Mouse (Mus musculus): ENCODE measurements around the gene Gpc6.

Gpc6 gene

DNA sequence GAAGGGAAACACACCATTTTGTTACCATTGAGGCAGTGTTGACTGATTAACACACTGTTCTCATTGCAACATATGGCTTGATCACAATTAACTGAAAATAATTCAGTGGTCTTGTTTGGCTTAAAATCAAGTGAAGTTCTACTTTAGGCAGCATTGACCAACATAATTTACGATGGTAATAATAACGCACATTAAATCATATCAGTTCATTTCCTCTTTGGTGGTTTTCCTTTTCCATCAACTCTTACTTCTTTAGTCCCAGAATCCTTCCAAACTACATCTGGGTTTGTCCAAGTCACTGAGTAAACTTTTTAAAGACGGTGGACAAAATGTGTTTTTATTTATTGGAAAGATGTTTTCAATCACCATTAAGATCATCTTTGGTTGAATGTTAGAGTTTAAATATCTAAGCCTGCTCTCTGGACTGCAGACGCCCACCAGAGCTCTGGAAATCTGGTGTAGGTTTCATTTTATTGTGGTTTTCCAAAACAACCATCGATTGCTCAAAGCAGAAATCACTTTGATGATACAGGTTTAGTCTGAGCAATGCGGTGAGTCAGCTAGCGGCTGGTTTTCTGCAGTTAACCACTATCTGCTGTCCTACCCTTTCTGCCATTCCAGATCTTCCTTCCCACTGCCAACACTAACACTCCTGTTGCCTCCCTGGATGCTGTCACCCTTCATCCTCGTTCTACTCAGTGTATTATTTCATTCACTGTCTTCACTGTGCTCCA is 314.7 kb downstream of the Gpc6 start:
- no peak for DNase-seq (ENCODE audit: low read depth)

DNA sequence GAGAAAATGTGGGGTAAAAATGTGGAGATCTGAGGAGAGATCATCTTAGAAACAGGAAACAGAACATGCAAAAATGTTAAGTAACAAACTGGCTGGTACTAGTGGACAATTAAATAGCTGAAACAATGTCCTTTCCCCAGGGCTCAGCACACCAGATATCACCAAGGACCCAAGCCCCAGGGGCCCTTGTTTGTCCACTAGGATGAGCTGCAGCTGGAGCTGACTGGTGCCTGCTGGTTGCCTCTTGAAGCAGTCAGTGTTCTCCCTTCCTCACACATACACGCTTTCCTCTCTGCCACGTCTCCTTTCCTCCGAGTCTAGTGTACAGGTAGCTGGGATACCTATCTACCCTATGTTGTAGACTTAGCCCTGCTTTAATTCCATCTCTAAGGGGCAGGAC is 320.5 kb downstream of the Gpc6 start:
- DNase-seq (ENCODE audit: low read depth) = no peak

DNA sequence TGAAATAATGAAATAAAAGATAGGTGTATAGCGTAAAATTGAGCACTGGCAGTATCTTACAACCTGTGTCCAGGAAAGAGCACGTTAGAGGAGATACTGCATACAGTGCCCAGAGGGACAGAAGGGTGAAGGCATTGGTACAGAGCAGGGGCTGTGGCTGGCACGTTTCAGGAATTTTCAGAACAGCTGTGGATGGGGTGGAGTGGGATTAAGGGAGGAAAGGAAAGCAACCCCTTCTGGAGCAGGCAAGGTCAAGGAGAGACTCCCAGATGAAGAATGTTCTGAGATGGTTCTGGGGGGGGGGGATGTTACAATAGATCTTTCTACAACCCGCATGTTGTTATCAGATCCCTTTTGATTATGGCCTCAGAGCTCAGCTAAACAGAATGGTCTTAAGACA is 331.1 kb downstream of the Gpc6 start:
- no peak for DNase-seq (ENCODE audit: low read depth)

DNA sequence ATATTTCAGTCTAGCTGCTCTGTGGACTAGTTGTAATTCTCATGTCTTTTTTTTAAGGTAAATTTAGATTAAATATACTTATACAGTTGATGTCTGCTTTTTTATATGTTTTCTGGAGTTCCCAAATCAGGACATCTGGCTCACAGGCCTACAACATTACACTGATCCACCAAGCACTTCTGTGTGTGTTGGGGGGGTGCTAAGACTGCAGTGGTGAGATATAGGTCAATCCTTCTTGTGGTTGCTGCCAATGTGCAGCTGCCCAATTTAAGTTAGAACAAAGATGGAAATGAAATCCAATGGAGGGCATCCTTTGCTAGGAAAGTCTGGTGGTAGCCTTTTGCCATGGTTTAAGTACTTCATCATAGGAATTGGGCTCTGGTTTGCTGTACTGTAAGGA is 340.5 kb downstream of the Gpc6 start:
- DNase-seq (ENCODE audit: low read depth) = no peak

DNA sequence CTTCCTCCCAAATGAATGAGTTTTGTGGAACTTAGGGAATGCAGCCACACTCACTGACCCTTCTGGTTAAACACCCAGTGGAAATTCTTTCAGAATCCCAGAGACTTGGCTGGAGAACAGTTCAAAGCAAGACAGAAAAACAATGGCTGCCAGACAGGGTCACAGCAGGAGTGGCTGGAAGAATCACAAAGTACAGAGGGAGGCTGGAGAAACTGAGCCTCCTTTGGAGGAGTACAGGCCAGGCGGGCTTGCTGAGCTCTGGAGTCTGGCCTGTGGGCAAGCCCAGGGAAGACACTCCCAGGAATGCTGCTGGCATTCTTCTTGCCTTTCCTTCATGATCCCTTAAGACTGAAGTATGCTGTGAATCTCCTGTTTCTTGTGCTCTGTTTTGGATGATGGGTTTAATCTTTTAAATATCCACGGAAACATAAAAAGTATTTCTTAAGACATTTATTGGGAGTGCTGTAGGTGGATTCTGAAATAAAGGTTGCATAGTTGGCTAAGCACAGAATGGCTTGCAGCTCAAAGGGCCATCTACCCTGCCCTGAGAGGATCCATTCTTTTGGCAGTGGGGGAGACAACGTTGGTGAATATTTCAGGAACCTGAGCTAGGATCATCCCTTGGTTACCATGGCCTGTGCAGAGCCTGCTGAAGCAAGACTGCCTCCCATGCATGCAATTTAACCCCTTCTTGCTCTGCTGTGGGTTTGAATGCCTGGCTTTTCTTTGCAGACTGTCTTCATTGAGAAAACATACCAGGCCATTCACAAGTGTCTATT is 342.9 kb downstream of the Gpc6 start:
- no peak for DNase-seq (ENCODE audit: low read depth)

DNA sequence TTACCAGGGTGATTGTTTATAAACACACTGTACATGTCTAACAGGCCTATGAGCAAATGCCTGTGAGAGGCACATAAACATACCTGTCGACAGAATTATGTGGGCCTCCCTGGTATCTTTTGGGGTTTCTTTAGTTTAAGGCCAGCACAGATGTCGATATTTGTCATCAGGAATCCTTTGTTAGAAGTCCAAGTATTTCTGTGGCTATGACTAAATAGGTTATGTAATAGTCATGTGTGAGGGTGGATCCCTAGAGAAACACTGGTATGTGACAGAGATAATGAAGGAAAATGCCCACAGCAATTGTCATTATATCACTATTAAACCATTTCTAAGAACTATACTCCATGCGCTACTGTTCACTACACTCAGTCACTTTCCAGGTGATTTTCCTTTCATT is 358.5 kb downstream of the Gpc6 start:
- DNase-seq (ENCODE audit: low read depth) = no peak

DNA sequence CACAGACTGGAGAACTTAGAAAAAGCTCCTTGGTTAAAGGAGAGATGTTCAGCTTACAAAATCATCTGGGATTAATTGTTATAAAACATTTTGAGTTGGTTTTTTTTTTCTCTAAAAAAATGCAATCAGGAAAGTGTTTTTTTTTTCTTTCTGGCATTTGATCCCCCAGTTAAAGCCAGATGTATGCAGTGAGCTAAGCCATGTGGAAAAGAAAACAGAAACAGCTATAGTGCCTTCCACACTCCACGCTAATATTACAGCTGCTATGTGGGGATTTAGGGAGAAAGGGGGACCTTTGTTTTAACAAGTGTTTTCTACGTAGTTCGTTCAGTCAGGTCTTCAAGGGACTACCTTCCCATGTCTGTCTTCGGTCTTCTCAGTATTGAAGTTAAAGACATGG is 368.6 kb downstream of the Gpc6 start:
- no peak for DNase-seq (ENCODE audit: low read depth)

DNA sequence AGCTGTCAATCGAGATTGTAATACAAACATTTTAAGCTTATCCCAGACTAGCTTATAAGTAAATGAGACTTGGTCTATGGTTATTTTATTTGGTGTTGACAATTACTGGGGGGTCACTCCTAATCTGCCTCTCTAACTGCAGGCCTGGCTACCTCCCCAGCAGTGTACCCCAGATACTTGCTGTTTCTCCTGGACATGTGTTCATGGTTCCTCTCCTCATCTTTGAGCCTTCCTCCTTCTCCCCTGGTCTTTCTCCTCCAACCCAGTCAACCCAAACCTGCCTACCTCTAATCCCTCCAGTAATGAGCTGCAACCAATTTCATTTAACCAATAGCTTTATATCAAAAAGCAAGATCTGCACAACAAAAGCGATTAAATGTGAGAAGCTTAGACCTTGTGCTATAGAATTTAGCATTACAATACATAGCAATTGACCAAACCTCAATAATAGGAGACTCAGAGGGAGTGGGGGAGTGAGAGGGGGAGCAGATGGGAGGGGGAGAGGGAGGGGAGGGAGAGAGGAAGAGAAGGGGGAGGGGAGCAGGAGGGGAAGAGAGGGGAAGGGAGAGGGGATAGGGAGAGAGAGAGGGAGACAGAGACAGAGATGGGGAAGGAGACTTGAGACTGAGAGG is 371.2 kb downstream of the Gpc6 start:
- DNase-seq (ENCODE audit: low read depth) = no peak

DNA sequence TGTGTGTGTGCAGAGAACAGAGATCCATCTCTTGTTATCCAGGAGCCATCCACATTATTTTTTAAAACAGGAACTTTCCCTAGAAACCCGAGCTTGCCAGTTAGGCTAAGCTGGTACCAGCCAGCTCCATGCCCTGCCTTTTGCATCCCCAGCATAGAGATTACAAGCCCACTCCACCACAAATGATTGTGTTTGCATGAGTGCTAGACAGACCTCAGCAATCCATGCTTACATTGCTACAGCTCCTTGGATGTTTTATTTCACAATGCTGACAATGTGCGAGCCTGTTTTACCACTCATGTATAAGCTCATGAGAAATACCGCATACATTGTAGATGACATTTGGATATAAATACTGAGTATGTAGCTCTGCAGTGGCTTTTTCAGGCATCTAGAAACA is 375.9 kb downstream of the Gpc6 start:
- DNase-seq (ENCODE audit: low read depth) = no peak

DNA sequence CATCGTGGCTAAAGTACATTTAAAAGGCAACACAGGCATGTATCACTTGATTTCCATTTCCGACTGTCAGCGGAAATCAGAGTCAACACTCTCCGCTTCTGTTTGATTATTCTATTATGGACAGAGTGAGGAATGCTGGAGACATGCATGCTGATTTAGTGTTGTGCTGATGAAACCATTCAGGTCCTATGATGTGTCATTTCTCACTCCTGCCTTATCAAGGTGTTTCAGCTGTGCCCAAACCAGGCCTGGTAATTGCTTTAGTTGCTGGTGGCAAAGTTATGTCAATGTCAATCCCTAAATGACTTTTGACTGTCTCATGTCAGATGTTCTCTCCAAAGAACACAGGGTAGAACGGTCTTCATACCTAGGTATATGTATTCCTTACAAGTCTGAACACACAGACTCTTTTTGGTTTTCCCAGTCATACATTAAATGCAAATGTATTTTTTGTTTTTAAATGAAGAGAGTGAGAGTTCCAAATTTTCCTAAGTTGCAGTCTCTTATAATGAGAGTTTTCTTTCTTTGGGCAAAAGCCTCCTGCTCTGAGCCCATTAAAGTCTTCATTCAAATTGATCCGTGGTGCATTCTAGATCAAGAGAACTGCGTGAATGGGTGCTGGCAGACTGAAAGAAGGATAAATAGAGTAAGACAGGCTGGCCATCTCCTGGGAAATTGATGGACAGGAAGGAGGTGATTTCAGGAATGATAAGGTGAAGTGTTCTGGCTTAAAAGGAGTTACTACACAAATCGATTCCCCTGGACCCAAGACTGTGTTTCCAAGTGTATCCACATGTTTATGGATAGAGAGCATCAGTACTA is 379.0 kb downstream of the Gpc6 start:
- no peak for DNase-seq (ENCODE audit: low read depth)

DNA sequence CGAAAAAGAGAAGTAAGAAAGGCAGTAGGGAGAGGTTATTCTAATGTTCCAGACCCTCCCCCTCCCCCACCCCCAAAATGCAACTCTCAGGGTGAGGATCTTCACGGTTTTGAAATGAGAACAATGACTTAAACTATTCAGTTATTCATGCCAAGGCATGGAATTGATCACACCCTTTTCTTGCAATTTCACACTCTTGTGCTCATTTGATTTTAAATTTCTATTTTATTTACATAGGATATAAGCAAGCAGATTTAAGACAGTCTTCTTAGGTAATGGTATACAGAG is 379.6 kb downstream of the Gpc6 start:
- DNase-seq (ENCODE audit: low read depth) = no peak

DNA sequence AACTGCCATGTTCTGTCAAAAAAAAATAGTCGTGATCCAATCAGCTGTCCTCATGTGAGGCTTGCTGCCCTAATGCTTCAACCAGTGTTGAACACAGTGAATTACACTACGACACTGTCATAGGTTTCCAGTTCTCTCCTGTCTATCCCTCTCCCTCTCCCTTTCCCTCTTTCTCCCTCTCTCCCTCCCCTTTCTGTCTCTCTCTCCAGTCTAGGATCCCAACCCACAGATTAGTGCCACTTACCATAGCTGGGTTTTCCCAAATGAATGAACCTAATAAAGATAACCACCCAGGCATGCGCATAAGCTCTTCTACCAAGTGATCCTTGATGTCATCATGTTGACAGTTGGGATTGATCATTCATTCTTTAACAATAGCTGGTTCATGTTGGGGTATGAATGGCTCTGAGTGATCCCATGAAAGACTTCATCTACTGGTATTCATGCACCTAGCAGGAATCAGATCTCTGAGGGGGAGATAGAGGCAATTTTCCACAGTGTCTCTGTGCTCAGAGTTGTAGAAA is 384.9 kb downstream of the Gpc6 start:
- DNase-seq (ENCODE audit: low read depth) = no peak

DNA sequence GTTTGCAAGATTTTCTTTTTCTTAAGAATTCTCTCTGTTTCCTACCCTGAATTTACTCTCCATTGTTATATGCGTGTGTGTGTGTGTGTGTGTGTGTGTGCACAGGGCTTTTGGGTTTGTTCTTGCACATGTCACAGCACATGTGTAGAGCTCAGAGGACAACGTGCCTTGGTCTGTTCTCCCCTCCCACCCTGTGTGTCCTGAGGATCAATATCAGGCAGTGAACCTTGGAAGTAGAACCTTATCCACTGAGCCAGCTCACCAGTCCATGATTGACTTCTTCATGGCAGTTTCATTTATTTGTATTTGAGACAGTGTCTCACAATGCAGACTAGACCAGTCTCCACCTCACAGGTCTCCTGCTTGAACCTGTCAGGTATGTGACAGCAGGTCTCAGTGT is 399.1 kb downstream of the Gpc6 start:
- DNase-seq (ENCODE audit: low read depth) = no peak

DNA sequence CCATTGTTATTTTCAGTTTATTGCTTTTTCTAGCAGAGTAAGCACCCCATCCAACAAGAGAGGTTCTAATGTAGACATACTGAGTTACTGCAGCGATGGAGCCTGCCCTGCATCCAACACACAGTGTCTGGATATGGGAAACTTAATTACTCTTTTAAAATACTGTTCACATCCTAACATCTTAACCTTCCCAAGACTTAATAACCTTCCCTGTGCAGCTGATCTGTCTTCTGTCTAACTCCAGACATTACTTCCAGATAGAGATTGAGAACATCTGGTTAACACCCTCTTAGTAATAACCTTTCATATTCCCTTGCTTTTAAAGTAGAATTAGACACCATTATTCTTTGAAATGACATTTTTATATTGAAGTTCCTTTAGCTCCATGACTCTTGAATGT is 407.1 kb downstream of the Gpc6 start:
- no peak for DNase-seq (ENCODE audit: low read depth)

DNA sequence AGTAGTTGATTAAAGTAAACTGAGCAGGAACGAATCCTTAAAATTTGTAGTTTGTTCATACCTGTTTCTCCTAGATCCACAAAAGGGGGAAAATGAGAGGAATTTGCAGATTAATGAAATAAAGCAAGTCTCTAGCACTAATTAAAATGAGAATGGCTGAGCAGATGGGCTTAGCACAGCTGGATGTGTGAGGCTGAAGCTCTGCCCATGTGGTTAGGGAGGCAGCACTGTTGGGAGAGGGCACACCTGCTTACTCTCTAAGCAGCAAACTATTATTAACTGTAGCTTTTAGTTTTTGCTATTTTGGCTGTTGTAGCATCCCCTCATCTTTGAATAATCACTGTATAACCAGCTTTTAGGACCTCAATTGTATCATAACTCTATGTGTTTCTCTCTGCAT is 412.2 kb downstream of the Gpc6 start:
- DNase-seq (ENCODE audit: low read depth) = no peak

DNA sequence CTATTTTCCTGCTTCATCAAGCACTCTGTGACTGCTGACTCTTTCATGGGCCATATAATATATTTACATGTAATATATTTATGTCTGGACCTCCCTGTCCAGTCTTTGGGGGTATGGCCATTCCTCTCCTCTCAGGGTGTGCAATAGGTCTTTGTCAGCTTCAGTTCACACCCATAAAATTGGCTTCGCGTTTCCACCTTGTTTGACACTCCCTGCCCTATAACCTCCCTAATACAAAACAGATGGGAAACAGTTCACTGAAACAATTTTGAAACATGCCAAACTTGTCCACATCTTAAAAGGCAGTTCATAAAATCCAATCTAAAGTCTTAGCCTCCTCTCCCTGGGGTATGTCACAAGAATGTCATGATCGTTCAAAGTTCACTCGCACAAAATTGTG is 415.4 kb downstream of the Gpc6 start:
- peak; percentile 6 for DNase-seq (ENCODE audit: low read depth)

DNA sequence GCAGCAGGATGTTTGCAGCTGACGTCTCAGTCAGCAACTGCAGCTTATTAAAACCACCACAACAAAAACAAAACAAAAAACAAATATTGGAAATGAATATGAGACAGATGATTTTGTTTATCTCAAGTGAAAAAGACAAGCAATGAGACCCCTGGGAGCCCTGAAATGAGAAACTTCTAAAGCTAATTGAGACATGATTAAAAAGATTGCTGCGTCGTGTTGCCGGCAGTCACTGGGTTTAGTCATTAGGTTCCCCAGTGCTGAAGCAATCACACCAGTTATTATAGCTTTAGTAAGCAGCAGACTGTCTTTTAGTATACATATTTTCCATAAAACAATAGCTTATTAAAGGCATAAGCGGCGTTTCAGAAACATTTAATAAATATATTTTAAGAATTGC is 419.4 kb downstream of the Gpc6 start:
- DNase-seq (ENCODE audit: low read depth) = no peak

DNA sequence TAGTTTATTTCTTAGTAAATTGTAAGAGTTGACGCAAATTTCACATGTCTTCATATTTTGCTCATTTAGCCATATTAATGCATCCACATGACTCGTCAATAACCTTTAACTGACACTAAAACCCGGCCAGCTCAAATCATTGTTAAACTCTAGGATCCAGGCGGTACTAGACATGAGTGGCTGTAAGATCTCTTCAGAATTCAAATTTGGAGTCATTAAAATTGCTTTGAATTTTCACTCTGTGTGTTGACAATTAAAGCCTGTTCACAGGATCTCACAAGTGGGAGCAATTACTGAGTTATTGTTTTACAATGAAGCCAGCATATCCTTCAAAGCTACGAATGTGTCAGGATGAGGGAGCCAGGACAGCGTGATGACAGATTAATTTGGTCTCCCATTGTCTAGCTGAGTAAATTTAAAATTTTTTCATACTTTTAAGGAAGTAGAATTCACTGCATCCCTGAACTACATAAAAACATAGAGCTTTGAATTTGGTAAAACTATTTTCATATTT is 421.3 kb downstream of the Gpc6 start:
- DNase-seq (ENCODE audit: low read depth) = no peak

DNA sequence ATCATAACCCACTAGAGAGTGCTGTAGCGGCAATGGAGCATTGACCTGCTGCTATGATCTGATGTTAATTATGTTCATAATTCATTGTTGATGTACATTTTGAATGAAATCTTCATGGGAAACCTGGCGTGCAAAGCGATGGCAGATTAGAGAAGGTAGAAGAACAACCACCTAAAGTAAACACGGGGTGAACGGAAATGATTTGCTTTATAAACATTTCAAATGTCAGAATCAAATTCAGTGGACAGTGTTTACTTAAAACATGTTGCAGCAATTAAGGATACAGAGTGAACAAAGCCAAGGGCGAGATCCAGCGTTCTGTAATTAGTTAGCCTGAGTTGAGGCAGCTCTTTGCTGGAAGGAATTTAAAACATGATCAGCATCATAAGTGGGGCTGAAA is 426.2 kb downstream of the Gpc6 start:
- DNase-seq (ENCODE audit: low read depth) = no peak

DNA sequence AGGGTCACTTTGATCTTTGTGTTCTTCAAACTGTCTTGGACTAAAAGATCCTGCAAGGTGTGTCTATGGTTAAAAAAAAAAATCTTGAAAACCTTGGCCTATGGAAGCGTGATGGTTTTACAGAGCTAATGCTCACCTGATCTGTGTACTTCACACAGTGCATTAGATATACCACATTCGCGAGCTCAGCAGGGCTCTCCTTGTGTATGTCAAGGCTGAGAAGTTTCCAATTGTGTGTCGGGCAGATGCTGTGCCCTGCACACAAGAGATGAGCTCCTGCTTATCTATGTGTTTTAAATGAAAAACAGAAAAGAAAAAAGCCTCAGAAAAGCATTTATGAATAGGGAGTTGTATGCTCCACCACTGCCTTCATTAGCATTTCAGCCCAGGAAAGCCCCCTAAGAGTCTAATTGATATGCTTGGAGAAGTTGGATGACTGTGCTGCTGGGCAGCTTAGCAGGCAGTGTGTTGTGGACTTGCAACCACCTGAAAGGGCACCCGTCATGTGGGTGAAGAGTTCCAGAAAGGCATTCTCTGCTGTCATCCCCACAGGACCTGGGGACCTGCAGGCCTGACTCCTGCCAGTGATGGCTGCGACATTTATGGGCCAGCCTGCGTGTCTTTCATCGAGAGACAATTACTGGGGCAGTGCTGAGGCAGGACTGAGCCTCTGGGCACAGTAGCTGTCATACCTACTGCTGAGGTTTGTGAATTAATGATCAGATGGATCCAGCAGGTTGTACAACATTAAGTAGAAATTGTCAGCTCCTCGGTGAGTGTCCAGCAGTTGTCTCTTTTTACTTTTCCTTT is 436.2 kb downstream of the Gpc6 start:
- DNase-seq (ENCODE audit: low read depth) = no peak

DNA sequence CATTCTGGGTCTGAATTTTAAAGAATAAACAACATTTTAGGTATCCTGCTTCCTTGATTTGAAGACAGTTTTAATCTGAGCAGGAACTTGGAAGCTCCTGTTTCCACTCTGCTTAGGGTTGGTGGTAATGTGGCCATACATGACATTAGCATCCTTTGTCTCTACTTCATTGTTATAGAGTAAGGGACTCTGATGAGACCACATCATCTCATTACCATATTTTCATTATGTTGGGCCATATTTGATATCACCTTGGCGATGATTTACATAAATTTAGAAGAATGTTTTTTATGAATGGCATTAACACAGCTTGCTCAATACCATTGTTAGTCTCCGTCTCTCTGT is 436.8 kb downstream of the Gpc6 start:
- DNase-seq (ENCODE audit: low read depth) = no peak
